Mouse (Mus musculus) heart, postnatal 0 days (tissue): ENCODE measurements around the gene Zfp598.

Source experiments
- CTCF ChIP-seq: IDR thresholded peaks from 2 replicates; pipeline ENCODE4 v1.5.1; 2016; ENCODE audit warnings: antibody characterized with exemption, control low read depth, low read depth
- EP300 ChIP-seq: IDR thresholded peaks from 2 replicates; pipeline ENCODE4 v1.6.1; 2016; ENCODE audit warnings: antibody characterized with exemption, low read depth

DNA sequence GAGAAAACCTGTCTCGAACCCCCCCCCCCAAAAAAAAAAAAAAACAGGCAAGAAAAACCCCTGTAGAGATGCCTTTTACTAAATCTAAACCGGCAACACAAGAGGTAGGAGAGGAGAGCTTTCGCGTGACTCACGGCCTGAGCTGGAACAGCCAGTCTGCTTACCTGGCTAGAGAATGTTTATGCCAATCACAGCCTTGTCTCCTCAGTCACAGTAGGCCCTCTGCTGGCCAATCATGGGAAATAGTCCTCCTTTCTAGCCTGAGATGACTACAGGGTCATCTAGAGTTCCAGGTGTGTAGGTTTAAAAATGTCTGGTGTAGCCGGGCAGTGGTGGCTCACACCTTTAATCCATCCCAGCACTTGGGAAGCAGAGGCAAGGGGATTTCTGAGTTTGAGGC lies 2.1 kb upstream of the Zfp598 start:
- peak; percentile 75 for TF ChIP-seq CTCF
- TF ChIP-seq EP300 = no peak
